Mouse (Mus musculus) MEL (cell line): ENCODE data around the gene Dnajc5g.

ENCODE experiments used
- CHD2 ChIP-seq: IDR thresholded peaks from 2 replicates; pipeline ENCODE4 v1.6.1; 2011; ENCODE audit warnings: low read length, improper control_type of control experiment
- CTCF ChIP-seq, 3 experiments: IDR thresholded peaks in 2 of 3; conservative IDR thresholded peaks in 1 of 3; 2 replicates each; pipeline ENCODE4 v1.5.1; 2011 to 2012; ENCODE audit warnings: low read length in 3 of 3, low read depth in 2 of 3, mild to moderate bottlenecking in 2 of 3, improper control_type of control experiment in 1 of 3, inconsistent platforms in 1 of 3, mixed read lengths in 1 of 3, moderate library complexity in 1 of 3; ENCODE audit not compliant: control insufficient read depth in 1 of 3, insufficient read depth in 1 of 3, poor library complexity in 1 of 3, severe bottlenecking in 1 of 3
- EP300 ChIP-seq, 2 experiments: IDR thresholded peaks; 2 replicates each; pipeline ENCODE4 v1.6.1; 2011; ENCODE audit warnings: improper control_type of control experiment in 2 of 2, low read length in 2 of 2, low read depth in 1 of 2, mild to moderate bottlenecking in 1 of 2
- MAFK ChIP-seq: IDR thresholded peaks from 2 replicates; pipeline ENCODE4 v1.6.1; 2011; ENCODE audit warnings: low read depth, mild to moderate bottlenecking, low read length, improper control_type of control experiment, borderline replicate concordance
- MXI1 ChIP-seq: IDR thresholded peaks from 2 replicates; pipeline ENCODE4 v1.6.1; 2011; ENCODE audit warnings: mild to moderate bottlenecking, low read depth, low read length, improper control_type of control experiment
- MYC ChIP-seq: IDR thresholded peaks from 2 replicates; pipeline ENCODE4 v1.6.1; 2011; ENCODE audit warnings: low read depth, mild to moderate bottlenecking, low read length, improper control_type of control experiment, moderate library complexity
- POLR2A ChIP-seq, 2 experiments: IDR thresholded peaks; 2 replicates each; pipeline ENCODE4 v1.6.1; 2011 to 2012; ENCODE audit warnings: low read length in 2 of 2, mild to moderate bottlenecking in 2 of 2, control low read depth in 1 of 2, improper control_type of control experiment in 1 of 2, low read depth in 1 of 2, moderate library complexity in 1 of 2; ENCODE audit not compliant: control insufficient read depth in 1 of 2, insufficient read depth in 1 of 2, poor library complexity in 1 of 2
- POLR2AphosphoS2 ChIP-seq: IDR thresholded peaks from 2 replicates; pipeline ENCODE4 v1.6.1; 2011; ENCODE audit warnings: low read length, improper control_type of control experiment
- RAD21 ChIP-seq: IDR thresholded peaks from 2 replicates; pipeline ENCODE4 v1.6.1; 2011; ENCODE audit warnings: mild to moderate bottlenecking, low read depth, low read length, improper control_type of control experiment
- RCOR1 ChIP-seq: IDR thresholded peaks from 2 replicates; pipeline ENCODE4 v1.6.1; 2012; ENCODE audit warnings: low read depth, mild to moderate bottlenecking, inconsistent platforms, low read length, improper control_type of control experiment
- TCF12 ChIP-seq: IDR thresholded peaks from 2 replicates; pipeline ENCODE4 v1.6.1; 2014; ENCODE audit warnings: low read depth, mild to moderate bottlenecking, inconsistent platforms, low read length, improper control_type of control experiment, moderate library complexity
- USF1 ChIP-seq: IDR thresholded peaks from 2 replicates; pipeline ENCODE4 v1.6.1; 2014; ENCODE audit warnings: low read depth, mild to moderate bottlenecking, inconsistent platforms, low read length, improper control_type of control experiment, moderate library complexity
- USF2 ChIP-seq, 2 experiments: IDR thresholded peaks; 2 replicates each; pipeline ENCODE4 v1.6.1; 2011 to 2012; ENCODE audit warnings: improper control_type of control experiment in 2 of 2, low read length in 2 of 2, borderline replicate concordance in 1 of 2, inconsistent platforms in 1 of 2, low read depth in 1 of 2, mild to moderate bottlenecking in 1 of 2; ENCODE audit not compliant: insufficient read depth in 1 of 2
- ZKSCAN1 ChIP-seq: IDR thresholded peaks from 2 replicates; pipeline ENCODE4 v1.6.1; 2012; ENCODE audit warnings: low read depth, mild to moderate bottlenecking, inconsistent platforms, low read length, improper control_type of control experiment, moderate library complexity

DNA sequence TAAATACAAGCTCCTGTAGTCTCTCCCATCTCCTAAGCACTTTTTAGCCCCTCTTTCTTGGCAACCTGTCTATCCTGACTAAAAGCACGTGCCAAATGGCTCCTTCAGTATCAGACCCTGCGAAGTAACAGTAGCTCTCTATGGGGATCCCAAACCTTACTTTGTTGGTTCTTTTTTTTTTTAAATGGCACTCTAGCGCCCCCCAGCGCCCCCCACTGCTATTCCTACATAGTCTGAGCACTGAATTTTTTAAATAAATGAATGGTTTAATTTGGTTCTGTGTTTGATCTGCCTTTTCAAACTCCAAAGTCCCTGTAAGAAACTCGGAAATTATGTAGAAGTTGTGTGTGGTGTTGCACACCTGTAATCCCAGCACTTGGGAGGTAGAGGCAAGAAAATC is 20.0 kb downstream of the Dnajc5g start:
- TF ChIP-seq MYC, result no peak
- no peak for TF ChIP-seq RCOR1
- no peak for TF ChIP-seq USF1
- TF ChIP-seq MXI1, result no peak
- no peak for TF ChIP-seq CHD2
- TF ChIP-seq RAD21, result peak; percentile 72
- no peak for TF ChIP-seq EP300 (IDR thresholded peaks at IDR 0.05; ENCODE audit: low read depth in 1 of 2, low read length in 2 of 2)
- no peak for TF ChIP-seq ZKSCAN1
- no peak for TF ChIP-seq POLR2AphosphoS2
- TF ChIP-seq CTCF (IDR thresholded peaks at IDR 0.05 in 2 of 3, conservative IDR thresholded peaks at IDR 0.05 in 1 of 3; ENCODE audit: control insufficient read depth in 1 of 3, insufficient read depth in 1 of 3, low read depth in 2 of 3, low read length in 3 of 3, poor library complexity in 1 of 3, severe bottlenecking in 1 of 3), result peak; percentile 47 to 75 (median 69)
- TF ChIP-seq POLR2A (IDR thresholded peaks at IDR 0.05; ENCODE audit: control insufficient read depth in 1 of 2, insufficient read depth in 1 of 2, low read depth in 1 of 2, low read length in 2 of 2, poor library complexity in 1 of 2), result no peak
- TF ChIP-seq TCF12, result no peak
- TF ChIP-seq MAFK, result no peak
- TF ChIP-seq USF2 (IDR thresholded peaks at IDR 0.05; ENCODE audit: borderline replicate concordance in 1 of 2, insufficient read depth in 1 of 2, low read depth in 1 of 2, low read length in 2 of 2), result no peak
